ENCODE assay signal across 29 mouse cellular contexts in genomic region chr2:26905936-26906335, GRCm38 (mm10). TPM values are rescaled to one million over a fixed set of nuclear protein-coding genes. Genes with fewer than 3 reads are reported as not detected.
DNase-seq lines count a peak whose midpoint lies in the region; ATAC-seq and TF ChIP-seq lines count a peak whose summit lies in the region.
"Had no signal": no experiment of that assay in that cellular context is flagged by ENCODE, and none has a peak within 500 bp of the region (broad histone marks: within the 10 kb centered on the region; RNA-seq: fewer than 3 reads in every experiment).

No protein-coding gene starts in this region.

- H3K4me2 ChIP-seq in forebrain, embryonic 11.5 days (ENCODE audit: low read depth, low read length, severe bottlenecking) = no peak overlapping the region
- H3K4me2 ChIP-seq in intestine, embryonic 16.5 days (ENCODE audit: low read depth, low read length) = no peak overlapping the region
- H3K4me2 ChIP-seq in intestine, postnatal 0 days (replicated peaks; ENCODE audit: low read depth) = no peak overlapping the region
- H3K4me2 ChIP-seq in midbrain, embryonic 11.5 days = no peak overlapping the region
- no peak overlapping the region for H3K4me2 ChIP-seq in midbrain, embryonic 15.5 days
- H3K4me2 ChIP-seq: embryonic facial prominence, embryonic 13.5 days; heart, embryonic 13.5 days; hindbrain, embryonic 13.5 days had no signal

- no peak overlapping the region for H3K27ac ChIP-seq in forebrain, embryonic 11.5 days (ENCODE audit: low read depth, low read length)
- H3K27ac ChIP-seq in forebrain, embryonic 10.5 days = no peak overlapping the region
- H3K27ac ChIP-seq in intestine, embryonic 16.5 days (ENCODE audit: low read length) = no peak overlapping the region
- H3K27ac ChIP-seq in intestine, postnatal 0 days (ENCODE audit: low read depth, low read length) = no peak overlapping the region
- H3K27ac ChIP-seq in midbrain, embryonic 11.5 days (ENCODE audit: low read depth, low read length) = no peak overlapping the region
- no peak overlapping the region for H3K27ac ChIP-seq in midbrain, embryonic 15.5 days
- H3K27ac ChIP-seq: embryonic facial prominence, embryonic 10.5 days; embryonic facial prominence, embryonic 13.5 days; gastrocnemius, adult 2 months; heart, embryonic 13.5 days; hindbrain, embryonic 13.5 days had no signal

- peaks cover 5% of the 10 kb centered on the region; the same call in 1 of the 2 replicates for H3K36me3 ChIP-seq in forebrain, embryonic 11.5 days (ENCODE audit: control insufficient read depth, insufficient read depth, low read length)
- peaks cover 50% of the 10 kb centered on the region for H3K36me3 ChIP-seq in forebrain, embryonic 10.5 days (replicated peaks)
- H3K36me3 ChIP-seq in intestine, embryonic 16.5 days (ENCODE audit: control insufficient read depth, insufficient read depth, low read length) = peaks cover 17% of the 10 kb centered on the region
- H3K36me3 ChIP-seq in intestine, postnatal 0 days (ENCODE audit: control insufficient read depth, insufficient read depth) = peaks cover 14% of the 10 kb centered on the region; the same call in 1 of the 2 replicates
- H3K36me3 ChIP-seq in midbrain, embryonic 11.5 days (ENCODE audit: control insufficient read depth, insufficient read depth, low read length) = peaks cover 11% of the 10 kb centered on the region; the same call in 1 of the 2 replicates
- H3K36me3 ChIP-seq in midbrain, embryonic 15.5 days (replicated peaks) = peaks cover 25% of the 10 kb centered on the region; the same call in 1 of the 2 replicates

- TF ChIP-seq CTCF in intestine, postnatal 0 days (IDR thresholded peaks at IDR 0.05; ENCODE audit: low read depth) = no peak

- H3K4me1 ChIP-seq in forebrain, embryonic 11.5 days (replicated peaks; ENCODE audit: control insufficient read depth, insufficient read depth, low read length) = peaks cover 10% of the 10 kb centered on the region
- peaks cover 51% of the 10 kb centered on the region for H3K4me1 ChIP-seq in forebrain, embryonic 10.5 days
- peaks cover 29% of the 10 kb centered on the region for H3K4me1 ChIP-seq in intestine, embryonic 16.5 days (ENCODE audit: control insufficient read depth, insufficient read depth, low read length)
- H3K4me1 ChIP-seq in intestine, postnatal 0 days (replicated peaks; ENCODE audit: control insufficient read depth, insufficient read depth, low read length) = peaks cover 10% of the 10 kb centered on the region; the same call in 1 of the 2 replicates
- peaks cover 26% of the 10 kb centered on the region for H3K4me1 ChIP-seq in midbrain, embryonic 11.5 days (ENCODE audit: control insufficient read depth, insufficient read depth, low read length)
- peaks cover 48% of the 10 kb centered on the region for H3K4me1 ChIP-seq in midbrain, embryonic 15.5 days

- ATAC-seq in forebrain, embryonic 11.5 days (replicated peaks; ENCODE audit: low FRiP score) = no peak
- ATAC-seq in intestine, embryonic 16.5 days = no peak
- no peak for ATAC-seq in intestine, postnatal 0 days
- no peak for ATAC-seq in midbrain, embryonic 11.5 days (ENCODE audit: low FRiP score)
- ATAC-seq in midbrain, embryonic 15.5 days (replicated peaks) = no peak
- ATAC-seq: activated CD4-positive, CD25-positive, alpha-beta regulatory T cell, adult 4 months; forebrain, embryonic 14.5 days; forebrain, postnatal 0 days; hindbrain, embryonic 16.5 days had no signal

- H3K9me3 ChIP-seq in forebrain, embryonic 11.5 days (ENCODE audit: control insufficient read depth, low read length) = no peaks in the 10 kb centered on the region
- H3K9me3 ChIP-seq in forebrain, embryonic 10.5 days = no peaks in the 10 kb centered on the region
- no peaks in the 10 kb centered on the region for H3K9me3 ChIP-seq in intestine, embryonic 16.5 days (ENCODE audit: control insufficient read depth, low read length)
- no peaks in the 10 kb centered on the region for H3K9me3 ChIP-seq in intestine, postnatal 0 days (ENCODE audit: control insufficient read depth)
- H3K9me3 ChIP-seq in midbrain, embryonic 11.5 days (ENCODE audit: control insufficient read depth, low read length) = no peaks in the 10 kb centered on the region
- no peaks in the 10 kb centered on the region for H3K9me3 ChIP-seq in midbrain, embryonic 15.5 days
- H3K9me3 ChIP-seq: embryonic facial prominence, embryonic 10.5 days; embryonic facial prominence, embryonic 13.5 days; heart, embryonic 13.5 days; hindbrain, embryonic 13.5 days had no signal

- peak; percentile 40 for DNase-seq in forebrain, embryonic 11.5 days (ENCODE audit: low spot score)
- DNase-seq in forebrain, embryonic 10.5 days (ENCODE audit: extremely low spot score, low spot score) = no peak
- DNase-seq in midbrain, embryonic 11.5 days (ENCODE audit: low spot score, missing footprints) = peak; percentile 64
- peak; percentile 5 for DNase-seq in urinary bladder, postnatal 10 days (ENCODE audit: low spot score)
- DNase-seq in urinary bladder, postnatal 4 days (ENCODE audit: low spot score in 2 of 2) = no peak
- DNase-seq: adrenal gland, adult 8-10 months; adrenal gland, postnatal 25 days; cerebellum, adult 11-12 months; cerebellum, adult 8-10 months; cerebellum, postnatal 10 days; cerebellum, postnatal 36 days; embryo, embryonic 11 days; forebrain, postnatal 0 days; gastrocnemius, adult 2 months; gastrocnemius, postnatal 14 days; heart, adult 18-20 months; heart, postnatal 14 days; heart, postnatal 4 days had no signal

- H3K9ac ChIP-seq in forebrain, embryonic 11.5 days (ENCODE audit: low read length) = no peak overlapping the region
- H3K9ac ChIP-seq in intestine, embryonic 16.5 days (ENCODE audit: low read depth, low read length) = peak overlapping the region; percentile 9; the same call in 1 of the 2 replicates
- no peak overlapping the region for H3K9ac ChIP-seq in intestine, postnatal 0 days (ENCODE audit: low read depth, low read length)
- H3K9ac ChIP-seq in midbrain, embryonic 11.5 days (ENCODE audit: low read length) = no peak overlapping the region
- no peak overlapping the region for H3K9ac ChIP-seq in midbrain, embryonic 15.5 days
- H3K9ac ChIP-seq: embryonic facial prominence, embryonic 13.5 days; forebrain, postnatal 0 days; heart, embryonic 13.5 days had no signal

- WGBS in forebrain, embryonic 11.5 days = 85% methylated on average over 2 of the region's 2 CpGs
- WGBS in forebrain, embryonic 10.5 days = 88% methylated on average over 2 of the region's 2 CpGs
- 90% methylated on average over 2 of the region's 2 CpGs for WGBS in intestine, embryonic 16.5 days
- WGBS in intestine, postnatal 0 days = 90% methylated on average over 2 of the region's 2 CpGs
- 94% methylated on average over 2 of the region's 2 CpGs for WGBS in midbrain, embryonic 11.5 days
- WGBS in midbrain, embryonic 15.5 days = 87% methylated on average over 2 of the region's 2 CpGs

- no peaks in the 10 kb centered on the region for H3K27me3 ChIP-seq in forebrain, embryonic 11.5 days (ENCODE audit: control insufficient read depth, insufficient read depth, low read length)
- H3K27me3 ChIP-seq in forebrain, embryonic 10.5 days (ENCODE audit: poor library complexity, severe bottlenecking) = no peaks in the 10 kb centered on the region
- H3K27me3 ChIP-seq in intestine, embryonic 16.5 days (replicated peaks; ENCODE audit: control insufficient read depth, insufficient read depth, low read length) = no peaks in the 10 kb centered on the region
- no peaks in the 10 kb centered on the region for H3K27me3 ChIP-seq in intestine, postnatal 0 days (replicated peaks; ENCODE audit: control insufficient read depth, insufficient read depth, low read length)
- H3K27me3 ChIP-seq in midbrain, embryonic 11.5 days (ENCODE audit: control insufficient read depth, insufficient read depth, low read length) = no peaks in the 10 kb centered on the region
- H3K27me3 ChIP-seq in midbrain, embryonic 15.5 days (replicated peaks) = no peaks in the 10 kb centered on the region
- H3K27me3 ChIP-seq: embryonic facial prominence, embryonic 13.5 days; heart, embryonic 13.5 days; hindbrain, embryonic 13.5 days had no signal

- H3K4me3 ChIP-seq in forebrain, embryonic 11.5 days (ENCODE audit: low read depth, low read length) = no peak overlapping the region
- H3K4me3 ChIP-seq in forebrain, embryonic 10.5 days = no peak overlapping the region
- H3K4me3 ChIP-seq in intestine, embryonic 16.5 days (ENCODE audit: low read length) = no peak overlapping the region
- H3K4me3 ChIP-seq in intestine, postnatal 0 days (ENCODE audit: low read depth, low read length) = no peak overlapping the region
- no peak overlapping the region for H3K4me3 ChIP-seq in midbrain, embryonic 11.5 days (ENCODE audit: low read depth, low read length)
- no peak overlapping the region for H3K4me3 ChIP-seq in midbrain, embryonic 15.5 days
- H3K4me3 ChIP-seq: embryonic facial prominence, embryonic 10.5 days; embryonic facial prominence, embryonic 13.5 days; erythroblast, embryonic 14.5 days; gastrocnemius, adult 2 months; heart, embryonic 13.5 days; hindbrain, embryonic 13.5 days had no signal

RNA-seq across cellular contexts. Expression of gene Surf6, which starts 3.3 kb away (rescaled TPM):
- polyA plus RNA-seq in forebrain, embryonic 11.5 days (2014; fragmentation: Nextera tagmentation; extraction: Ambion mirVana) = 15.6 and 15.7 TPM in 2 replicates
- polyA plus RNA-seq in forebrain, embryonic 10.5 days (2016; fragmentation: Nextera tagmentation; extraction: Ambion mirVana) = 34.4 and 37.1 TPM in 2 replicates
- 21.0 and 23.3 TPM in 2 replicates for polyA plus RNA-seq in intestine, embryonic 16.5 days (2015; fragmentation: Nextera tagmentation; extraction: Ambion mirVana)
- polyA plus RNA-seq in intestine, postnatal 0 days (2015; fragmentation: Nextera tagmentation; extraction: Ambion mirVana) = 11.7 and 12.8 TPM in 2 replicates
- polyA plus RNA-seq in midbrain, embryonic 11.5 days (2014; fragmentation: Nextera tagmentation; extraction: Ambion mirVana) = 11.6 and 15.2 TPM in 2 replicates
- 34.9 and 35.1 TPM in 2 replicates for polyA plus RNA-seq in midbrain, embryonic 15.5 days (2015; fragmentation: Nextera tagmentation; extraction: Ambion mirVana)

RNA-seq across cellular contexts. Expression of gene Med22, which starts 4.5 kb away (rescaled TPM):
- 112 and 120 TPM in 2 replicates for polyA plus RNA-seq in forebrain, embryonic 11.5 days (2014; fragmentation: Nextera tagmentation; extraction: Ambion mirVana)
- 112 and 118 TPM in 2 replicates for polyA plus RNA-seq in forebrain, embryonic 10.5 days (2016; fragmentation: Nextera tagmentation; extraction: Ambion mirVana)
- polyA plus RNA-seq in intestine, embryonic 16.5 days (2015; fragmentation: Nextera tagmentation; extraction: Ambion mirVana) = 36.1 and 39.4 TPM in 2 replicates
- polyA plus RNA-seq in intestine, postnatal 0 days (2015; fragmentation: Nextera tagmentation; extraction: Ambion mirVana) = 19.8 and 20.2 TPM in 2 replicates
- polyA plus RNA-seq in midbrain, embryonic 11.5 days (2014; fragmentation: Nextera tagmentation; extraction: Ambion mirVana) = 96.5 and 99.5 TPM in 2 replicates
- polyA plus RNA-seq in midbrain, embryonic 15.5 days (2015; fragmentation: Nextera tagmentation; extraction: Ambion mirVana) = 144 and 152 TPM in 2 replicates

RNA-seq across cellular contexts. Expression of gene Rpl7a, which starts 4.6 kb away (rescaled TPM):
- polyA plus RNA-seq in forebrain, embryonic 11.5 days (2014; fragmentation: Nextera tagmentation; extraction: Ambion mirVana) = 647 and 668 TPM in 2 replicates
- polyA plus RNA-seq in forebrain, embryonic 10.5 days (2016; fragmentation: Nextera tagmentation; extraction: Ambion mirVana) = 735 and 753 TPM in 2 replicates
- 575 and 620 TPM in 2 replicates for polyA plus RNA-seq in intestine, embryonic 16.5 days (2015; fragmentation: Nextera tagmentation; extraction: Ambion mirVana)
- 407 and 410 TPM in 2 replicates for polyA plus RNA-seq in intestine, postnatal 0 days (2015; fragmentation: Nextera tagmentation; extraction: Ambion mirVana)
- 631 and 654 TPM in 2 replicates for polyA plus RNA-seq in midbrain, embryonic 11.5 days (2014; fragmentation: Nextera tagmentation; extraction: Ambion mirVana)
- 421 and 428 TPM in 2 replicates for polyA plus RNA-seq in midbrain, embryonic 15.5 days (2015; fragmentation: Nextera tagmentation; extraction: Ambion mirVana)

RNA-seq across cellular contexts. Expression of gene Surf2, which starts 10.2 kb away (rescaled TPM):
- 43.6 and 44.5 TPM in 2 replicates for polyA plus RNA-seq in forebrain, embryonic 11.5 days (2014; fragmentation: Nextera tagmentation; extraction: Ambion mirVana)
- 54.9 and 55.1 TPM in 2 replicates for polyA plus RNA-seq in forebrain, embryonic 10.5 days (2016; fragmentation: Nextera tagmentation; extraction: Ambion mirVana)
- 41.9 and 45.9 TPM in 2 replicates for polyA plus RNA-seq in intestine, embryonic 16.5 days (2015; fragmentation: Nextera tagmentation; extraction: Ambion mirVana)
- polyA plus RNA-seq in intestine, postnatal 0 days (2015; fragmentation: Nextera tagmentation; extraction: Ambion mirVana) = 33.2 and 33.5 TPM in 2 replicates
- 46.5 and 48.4 TPM in 2 replicates for polyA plus RNA-seq in midbrain, embryonic 11.5 days (2014; fragmentation: Nextera tagmentation; extraction: Ambion mirVana)
- 58.4 and 63.5 TPM in 2 replicates for polyA plus RNA-seq in midbrain, embryonic 15.5 days (2015; fragmentation: Nextera tagmentation; extraction: Ambion mirVana)

RNA-seq across cellular contexts. Expression of gene Surf1, which starts 10.4 kb away (rescaled TPM):
- polyA plus RNA-seq in forebrain, embryonic 11.5 days (2014; fragmentation: Nextera tagmentation; extraction: Ambion mirVana) = 44.1 and 44.6 TPM in 2 replicates
- 46.0 and 47.3 TPM in 2 replicates for polyA plus RNA-seq in forebrain, embryonic 10.5 days (2016; fragmentation: Nextera tagmentation; extraction: Ambion mirVana)
- 76.1 and 83.5 TPM in 2 replicates for polyA plus RNA-seq in intestine, embryonic 16.5 days (2015; fragmentation: Nextera tagmentation; extraction: Ambion mirVana)
- polyA plus RNA-seq in intestine, postnatal 0 days (2015; fragmentation: Nextera tagmentation; extraction: Ambion mirVana) = 59.8 and 65.3 TPM in 2 replicates
- polyA plus RNA-seq in midbrain, embryonic 11.5 days (2014; fragmentation: Nextera tagmentation; extraction: Ambion mirVana) = 49.0 and 54.0 TPM in 2 replicates
- polyA plus RNA-seq in midbrain, embryonic 15.5 days (2015; fragmentation: Nextera tagmentation; extraction: Ambion mirVana) = 83.4 and 85.4 TPM in 2 replicates

Comparison
In these comparisons a context has a peak if more than half of its experiments do, and no peak if none do; other contexts are left out.
1. DNase-seq: peak in forebrain, embryonic 11.5 days (single experiment), midbrain, embryonic 11.5 days (single experiment) and urinary bladder, postnatal 10 days (single experiment); none in forebrain, embryonic 10.5 days (single experiment) and urinary bladder, postnatal 4 days (0 of 2).